24 mouse cellular contexts compared by ENCODE assay signal in genomic region chr14:34421078-34421477, GRCm38 (mm10). TPM values are rescaled to one million over a fixed set of nuclear protein-coding genes. Genes with fewer than 3 reads are reported as not detected.
DNase-seq lines count a peak whose midpoint lies in the region; ATAC-seq and TF ChIP-seq lines count a peak whose summit lies in the region.
"Had no signal": no experiment of that assay in that cellular context is flagged by ENCODE, and none has a peak within 500 bp of the region (broad histone marks: within the 10 kb centered on the region; RNA-seq: fewer than 3 reads in every experiment).

No protein-coding gene starts in this region.

- no peaks in the 10 kb centered on the region for H3K27me3 ChIP-seq in heart, embryonic 11.5 days (ENCODE audit: control insufficient read depth, insufficient read depth, low read length)
- H3K27me3 ChIP-seq in Patski = no peaks in the 10 kb centered on the region
- H3K27me3 ChIP-seq: embryonic facial prominence, embryonic 13.5 days; embryonic facial prominence, embryonic 15.5 days; forebrain, embryonic 12.5 days had no signal

- WGBS in heart, embryonic 11.5 days (ENCODE audit: insufficient replicate concordance) = 90% methylated on average over 1 of the region's 1 CpGs

- H3K36me3 ChIP-seq in heart, embryonic 11.5 days (ENCODE audit: control insufficient read depth, insufficient read depth, low read length) = peaks cover 29% of the 10 kb centered on the region

- POLR2A ChIA-PET in Patski (lab: Charles Lee) = no interaction called here

- in situ Hi-C loops in Patski (cut with MboI; ENCODE audit: low pct_unique_long_range_greater_than_20kb) = loop anchor here (10.0 kb wide), 1 partner anchor 134 kb away; no protein-coding TSS in a partner anchor

- H3K9ac ChIP-seq in heart, embryonic 11.5 days (ENCODE audit: low read depth, low read length) = no peak overlapping the region
- H3K9ac ChIP-seq: embryonic facial prominence, embryonic 13.5 days; embryonic facial prominence, embryonic 15.5 days; forebrain, embryonic 12.5 days had no signal

- no peaks in the 10 kb centered on the region for H3K4me1 ChIP-seq in heart, embryonic 11.5 days (ENCODE audit: control insufficient read depth, insufficient read depth, low read length)
- H3K4me1 ChIP-seq: embryonic facial prominence, embryonic 13.5 days; embryonic facial prominence, embryonic 15.5 days; forebrain, embryonic 10.5 days; forebrain, embryonic 12.5 days had no signal

- TF ChIP-seq CTCF in Patski (IDR thresholded peaks at IDR 0.05) = no peak

- CTCF ChIA-PET in Patski (lab: Charles Lee) = interaction anchor here (1.2 to 1.4 kb wide), 2 partner anchors 11 to 12 kb away, joined by 3 to 4 read pairs; no protein-coding TSS in a partner anchor

- peak; percentile 16 for DNase-seq in heart, adult 11 months
- DNase-seq in 3134 (ENCODE audit: extremely low read depth, insufficient read length, low spot score) (peak; percentile 35), Patski (ENCODE audit: low read depth, low spot score) (peak; percentile 34)
- no peak for DNase-seq in layer of hippocampus, adult 8-10 months (ENCODE audit: low spot score in 2 of 2)
- DNase-seq: adrenal gland, adult 2 months; adrenal gland, postnatal 10 days; adrenal gland, postnatal 25 days; cerebellum, adult 11 months; cerebellum, adult 18-20 months; cerebellum, adult 8-10 months; cerebellum, adult 9-11 months; cerebellum, postnatal 14 days; cerebellum, postnatal 36 days; embryo, embryonic 11 days had no signal

- ATAC-seq in heart, embryonic 11.5 days (replicated peaks; ENCODE audit: insufficient number of reproducible peaks, low FRiP score, low TSS enrichment) = no peak
- peak; percentile 94 for ATAC-seq in Patski
- ATAC-seq: forebrain, embryonic 14.5 days; forebrain, embryonic 16.5 days had no signal

- no peak overlapping the region for H3K4me3 ChIP-seq in heart, embryonic 11.5 days (ENCODE audit: low read depth, low read length)
- H3K4me3 ChIP-seq: embryonic facial prominence, embryonic 13.5 days; embryonic facial prominence, embryonic 15.5 days; erythroblast, embryonic 14.5 days; forebrain, embryonic 10.5 days; forebrain, embryonic 12.5 days had no signal

- H3K9me3 ChIP-seq in heart, embryonic 11.5 days (replicated peaks; ENCODE audit: control insufficient read depth, low read length) = no peaks in the 10 kb centered on the region
- H3K9me3 ChIP-seq: embryonic facial prominence, embryonic 13.5 days; embryonic facial prominence, embryonic 15.5 days; forebrain, embryonic 10.5 days; forebrain, embryonic 12.5 days had no signal

- no peak overlapping the region for H3K4me2 ChIP-seq in heart, embryonic 11.5 days
- H3K4me2 ChIP-seq: embryonic facial prominence, embryonic 13.5 days; embryonic facial prominence, embryonic 15.5 days; forebrain, embryonic 12.5 days had no signal

- H3K27ac ChIP-seq in heart, embryonic 11.5 days (ENCODE audit: low read depth, low read length) = no peak overlapping the region
- H3K27ac ChIP-seq: embryonic facial prominence, embryonic 13.5 days; embryonic facial prominence, embryonic 15.5 days; forebrain, embryonic 10.5 days; forebrain, embryonic 12.5 days had no signal

RNA-seq across cellular contexts. Expression of gene Mmrn2, which starts 45.8 kb away (rescaled TPM):
- 15.8 and 23.1 TPM in 2 replicates for polyA plus RNA-seq in heart, embryonic 11.5 days (2014; fragmentation: Nextera tagmentation; extraction: Ambion mirVana)
- 0.04 TPM for polyA plus RNA-seq in Patski (2021)
- total RNA-seq in layer of hippocampus, adult 8-10 months (2022) = 1 to 10 TPM; 4.8 to 6.0 (median 5.0) TPM
- total RNA-seq: common myeloid progenitor, adult 5-6 weeks had no signal
- polyA plus RNA-seq: erythroblast, embryonic 14.5 days had no signal

RNA-seq across cellular contexts. Expression of gene Sncg, which starts 46.5 kb away (rescaled TPM):
- polyA plus RNA-seq in heart, embryonic 11.5 days (2014; fragmentation: Nextera tagmentation; extraction: Ambion mirVana) = 2.4 and 2.9 TPM in 2 replicates
- not detected for polyA plus RNA-seq in Patski (2021)
- total RNA-seq in layer of hippocampus, adult 8-10 months (2022) = 1 to 10 TPM; 4.2 to 7.4 (median 4.9) TPM
- total RNA-seq: common myeloid progenitor, adult 5-6 weeks; MEL had no signal
- polyA plus RNA-seq: erythroblast, embryonic 14.5 days had no signal

Comparison
In these comparisons a context has a peak if more than half of its experiments do, and no peak if none do; other contexts are left out.
1. DNase-seq: peak in heart, adult 11 months (single experiment), 3134 (single experiment) and Patski (single experiment); none in layer of hippocampus, adult 8-10 months (0 of 2).
2. RNA of gene Mmrn2, which starts 45.8 kb away (polyA plus RNA-seq): 15.8 to 23.1 TPM in heart, embryonic 11.5 days; 0.04 TPM in Patski (single experiment); every median in the first group is over 10 times any median in the second.